ENCODE assay signal across 8 mouse cellular contexts in the genomic region with DNA sequence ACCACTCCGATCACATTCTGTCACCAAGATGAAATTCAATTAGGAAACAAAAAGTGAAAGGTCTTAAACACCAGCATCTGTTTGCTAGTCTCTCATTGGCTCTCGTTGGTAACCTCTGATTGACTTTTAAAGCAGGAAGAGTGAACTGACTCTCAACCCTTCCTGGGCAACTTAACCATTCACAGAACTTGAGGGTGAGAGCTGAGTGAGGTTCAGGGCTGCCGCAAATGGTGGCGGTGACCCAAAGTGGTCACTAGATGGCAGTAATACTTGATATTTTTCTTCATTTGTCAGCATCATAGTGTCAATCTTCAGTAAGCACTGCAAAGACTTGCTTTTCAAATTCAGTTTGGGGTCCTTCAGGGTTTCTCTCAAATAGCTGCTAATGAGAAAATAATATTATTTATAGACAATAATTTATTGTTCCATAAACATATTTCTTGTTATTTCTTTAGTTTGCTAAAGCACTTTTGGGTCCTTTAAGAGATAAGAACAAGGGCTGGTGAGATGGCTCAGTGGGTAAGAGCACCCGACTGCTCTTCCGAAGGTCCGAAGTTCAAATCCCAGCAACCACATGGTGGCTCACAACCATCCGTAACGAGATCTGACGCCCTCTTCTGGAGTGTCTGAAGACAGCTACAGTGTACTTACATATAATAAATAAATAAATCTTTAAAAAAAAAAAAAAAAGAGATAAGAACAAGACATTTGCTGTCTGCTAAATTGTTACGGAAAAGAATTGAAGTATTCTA.
DNase-seq lines count a peak whose midpoint lies in the region; ATAC-seq lines count a peak whose summit lies in the region.
"Not testable (repeated sequence)": the region's sequence is repeated elsewhere in the genome, so short reads cannot be mapped to it uniquely, and the experiment has no call there.

No protein-coding gene starts in this region.

- WGBS in forebrain, embryonic 13.5 days, result 44% methylated on average over 11 of the region's 11 CpGs
- 52% methylated on average over 8 of the region's 11 CpGs for WGBS in kidney, embryonic 14.5 days
- WGBS in midbrain, embryonic 13.5 days, result 43% methylated on average over 11 of the region's 11 CpGs

- peak; percentile 42 to 51 for DNase-seq in B cell, adult 2 months
- DNase-seq in adrenal gland, postnatal 14 days, result peak; percentile 27
- peak; percentile 47 for DNase-seq in heart, postnatal 4 days
- DNase-seq in liver, result peak; percentile 6
- peak; percentile 8 for DNase-seq in right cerebral cortex, postnatal 14 days

- H3K4me3 ChIP-seq in forebrain, embryonic 13.5 days; kidney, embryonic 14.5 days (ENCODE audit: low read length); midbrain, embryonic 13.5 days (replicated peaks): not testable (repeated sequence)

- H3K27me3 ChIP-seq in forebrain, embryonic 13.5 days; kidney, embryonic 14.5 days (ENCODE audit: control insufficient read depth, insufficient read depth, low read length); midbrain, embryonic 13.5 days: not testable (repeated sequence)

- not testable (repeated sequence) for H3K36me3 ChIP-seq in forebrain, embryonic 13.5 days (ENCODE audit: poor library complexity, severe bottlenecking); kidney, embryonic 14.5 days (ENCODE audit: control insufficient read depth, insufficient read depth, low read length); midbrain, embryonic 13.5 days

- not testable (repeated sequence) for H3K4me2 ChIP-seq in forebrain, embryonic 13.5 days; kidney, embryonic 14.5 days (replicated peaks; ENCODE audit: low read depth, low read length); midbrain, embryonic 13.5 days (replicated peaks)

- not testable (repeated sequence) for H3K4me1 ChIP-seq in forebrain, embryonic 13.5 days; kidney, embryonic 14.5 days (ENCODE audit: control insufficient read depth, insufficient read depth, low read length); midbrain, embryonic 13.5 days (replicated peaks)

- not testable (repeated sequence) for H3K9me3 ChIP-seq in forebrain, embryonic 13.5 days (replicated peaks); kidney, embryonic 14.5 days (ENCODE audit: control insufficient read depth, low read length); midbrain, embryonic 13.5 days

- H3K27ac ChIP-seq in forebrain, embryonic 13.5 days; kidney, embryonic 14.5 days (ENCODE audit: low read depth, low read length); midbrain, embryonic 13.5 days: not testable (repeated sequence)

- peak; percentile 77 for ATAC-seq in forebrain, embryonic 13.5 days
- ATAC-seq in kidney, embryonic 14.5 days (ENCODE audit: low FRiP score, low TSS enrichment), result peak; percentile 85; the same call in 1 of the 2 replicates
- ATAC-seq in midbrain, embryonic 13.5 days, result peak; percentile 81

- H3K9ac ChIP-seq in forebrain, embryonic 13.5 days; kidney, embryonic 14.5 days (ENCODE audit: low read depth, low read length); midbrain, embryonic 13.5 days (replicated peaks): not testable (repeated sequence)
